Mouse (Mus musculus) intestine, postnatal 0 days (tissue): Measurements from ENCODE around the gene Ice1. TPM values are rescaled to one million over a fixed set of nuclear protein-coding genes. Genes with fewer than 3 reads are reported as not detected.
A peak's percentile ranks its signal among the peaks of the same experiment; 100 is the strongest.

Source experiments
- ATAC-seq: fragments of 200-750 bp; cut with Nextera tagmentation; 2 replicates; pipeline ENCODE4 v1.8.0; 2017; ENCODE audit warnings: mild to moderate bottlenecking, moderate TSS enrichment, moderate library complexity
- H3K27ac ChIP-seq: fragments of 300-500 bp; sonication (generic); 2 replicates; pipeline ENCODE4 v1.5.1; 2014; ENCODE audit warnings: mild to moderate bottlenecking, low read depth, low read length, moderate library complexity
- H3K27me3 ChIP-seq: fragments of 300-500 bp; sonication (generic); replicated peaks from 2 replicates; pipeline ENCODE4 v1.6.1; 2014; ENCODE audit warnings: low read length, mixed read lengths; ENCODE audit not compliant: control insufficient read depth, insufficient read depth
- H3K36me3 ChIP-seq: fragments of 300-500 bp; sonication (generic); 2 replicates; pipeline ENCODE4 v1.6.1; 2014; ENCODE audit warnings: mild to moderate bottlenecking, moderate library complexity; ENCODE audit not compliant: control insufficient read depth, insufficient read depth
- H3K4me1 ChIP-seq: fragments of 300-500 bp; sonication (generic); replicated peaks from 2 replicates; pipeline ENCODE4 v1.6.1; 2014; ENCODE audit warnings: antibody characterized with exemption, low read length, mixed read lengths; ENCODE audit not compliant: control insufficient read depth, insufficient read depth
- H3K4me2 ChIP-seq: fragments of 300-500 bp; sonication (generic); replicated peaks from 2 replicates; pipeline ENCODE4 v1.6.1; 2014; ENCODE audit warnings: low read depth, mild to moderate bottlenecking, moderate library complexity
- H3K4me3 ChIP-seq: fragments of 300-500 bp; sonication (generic); 2 replicates; pipeline ENCODE4 v1.5.1; 2014; ENCODE audit warnings: low read depth, low read length
- H3K9ac ChIP-seq: fragments of 300-500 bp; sonication (generic); 2 replicates; pipeline ENCODE4 v1.6.1; 2014; ENCODE audit warnings: mild to moderate bottlenecking, low read depth, low read length
- H3K9me3 ChIP-seq: fragments of 300-500 bp; sonication (generic); 2 replicates; pipeline ENCODE4 v1.6.1; 2016; ENCODE audit warnings: mixed run types; ENCODE audit not compliant: control insufficient read depth
- CTCF ChIP-seq: sonication (generic); IDR thresholded peaks from 2 replicates; pipeline ENCODE4 v1.5.1; 2016; ENCODE audit warnings: low read depth, mild to moderate bottlenecking, control low read depth, antibody characterized with exemption, moderate library complexity
- WGBS: fragments of 180-500 bp; shearing (Covaris S2); extraction: QIAGEN DNeasy Blood & Tissue Kit; methylation state at CpG from one replicate; pipeline ENCODE4 v1.1.7; 2014; 5-methylcytosine and 5-hydroxymethylcytosine counted together
- polyA plus RNA-seq: library from polyadenylated mRNA; unstranded; fragments of >200 nt; fragmentation: Nextera tagmentation; extraction: Ambion mirVana; gene quantifications from 2 replicates; pipeline ENCODE4 v1.2.1, GENCODE M21; 2015

Gene Ice1
- polyA plus RNA-seq, 1 experiment from 2014 or later, result 5.8 TPM

DNA sequence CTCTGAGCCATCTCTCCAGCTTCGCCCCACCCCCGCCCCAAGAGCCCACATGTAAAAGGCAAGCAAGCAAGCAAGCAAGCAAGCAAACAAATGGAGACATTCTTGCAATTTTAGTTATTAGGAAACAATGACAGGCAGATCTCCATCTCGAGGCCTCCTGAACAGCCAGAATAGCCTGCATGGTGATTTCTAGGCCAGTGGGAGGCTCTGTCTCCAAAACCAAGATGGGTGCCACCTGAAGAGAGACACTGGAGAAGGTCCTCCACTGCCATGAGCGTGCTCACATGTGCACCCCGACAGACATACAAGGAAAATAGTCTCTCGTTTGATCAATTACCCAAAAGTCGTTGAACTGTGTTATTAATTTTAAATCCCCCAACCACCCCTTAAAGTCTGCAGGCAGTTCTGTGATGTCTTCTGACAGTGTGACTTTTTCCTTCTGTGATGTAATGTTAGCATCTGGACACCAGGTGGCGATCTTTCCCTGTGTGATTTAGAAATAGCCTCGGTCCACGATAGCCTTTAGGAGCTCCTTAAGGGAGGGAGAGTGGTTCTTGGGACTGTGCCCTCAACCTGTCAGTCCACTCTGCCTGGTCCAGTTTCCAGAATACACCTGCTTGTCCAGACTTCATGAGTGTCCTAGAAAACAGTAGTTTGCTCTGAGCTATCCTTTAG, 6.1 kb upstream of the Ice1 start:
- no peaks in the 10 kb centered on the region for H3K9me3 ChIP-seq
- no peak overlapping the region for H3K27ac ChIP-seq
- no peak overlapping the region for H3K9ac ChIP-seq
- peak; percentile 94 for TF ChIP-seq CTCF
- no peaks in the 10 kb centered on the region for H3K36me3 ChIP-seq
- ATAC-seq, result peak; percentile 43; the same call in 1 of the 2 replicates
- no peaks in the 10 kb centered on the region for H3K27me3 ChIP-seq
- H3K4me2 ChIP-seq, result no peak overlapping the region
- 22% methylated on average over 10 of the region's 10 CpGs for WGBS
- no peak overlapping the region for H3K4me3 ChIP-seq
- no peaks in the 10 kb centered on the region for H3K4me1 ChIP-seq

DNA sequence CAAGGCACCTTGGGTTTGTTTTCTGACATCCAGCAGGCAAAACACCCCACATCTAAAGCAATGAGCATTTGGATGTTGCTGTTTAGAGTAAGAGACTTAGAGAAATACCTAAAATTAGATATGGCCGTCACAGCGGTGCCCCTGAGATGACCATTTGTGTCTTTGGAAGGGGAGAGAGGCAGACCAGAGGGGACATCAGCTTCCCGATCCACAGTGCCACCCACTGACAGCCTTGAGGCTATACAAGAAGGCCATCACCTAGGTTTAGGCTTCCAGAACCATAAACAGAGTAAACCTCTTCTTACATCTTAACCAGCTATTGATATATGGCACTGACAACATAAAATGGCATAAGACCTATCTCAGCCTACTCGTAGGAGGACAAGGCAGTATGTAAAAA, 4.5 kb upstream of the Ice1 start:
- ATAC-seq, result no peak

DNA sequence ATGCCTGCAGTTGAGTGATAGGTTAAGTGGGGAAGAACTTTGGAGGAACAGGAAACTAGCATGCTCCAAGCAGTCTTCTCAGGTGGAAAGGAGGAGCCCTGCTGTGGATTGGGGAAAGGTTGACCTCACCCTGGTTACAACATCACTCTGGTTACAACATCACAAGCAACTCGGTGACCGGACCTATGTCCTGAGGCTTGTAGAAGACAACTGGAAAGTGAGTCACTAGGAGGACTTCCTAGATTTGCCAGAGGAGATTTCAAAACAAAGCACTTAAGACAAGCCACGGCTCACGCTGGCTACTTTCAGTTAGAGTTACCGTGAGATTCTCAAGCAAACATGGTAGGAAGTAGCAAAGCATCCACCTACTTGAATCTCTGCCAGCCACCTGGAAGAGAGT, 3.9 kb upstream of the Ice1 start:
- Histone ChIP-seq H3K27me3 (no peaks in the 10 kb centered on the region), H3K4me3 (no peak overlapping the region), H3K27ac (no peak overlapping the region), H3K4me1 (peaks cover 3% of the 10 kb centered on the region), H3K9ac (no peak overlapping the region), H3K36me3 (no peaks in the 10 kb centered on the region), H3K9me3 (no peaks in the 10 kb centered on the region), H3K4me2 (no peak overlapping the region)
- ATAC-seq, result no peak
- 52% methylated on average over 5 of the region's 5 CpGs for WGBS
- no peak for TF ChIP-seq CTCF

More for the DNA sequence above, 4.5 kb upstream of the Ice1 start:
- Histone ChIP-seq H3K9ac (no peak overlapping the region), H3K4me2 (no peak overlapping the region), H3K27ac (no peak overlapping the region), H3K4me3 (no peak overlapping the region), H3K27me3 (no peaks in the 10 kb centered on the region), H3K4me1 (no peaks in the 10 kb centered on the region), H3K9me3 (no peaks in the 10 kb centered on the region), H3K36me3 (no peaks in the 10 kb centered on the region)
- TF ChIP-seq CTCF, result peak; percentile 12; the same call in 1 of the 2 replicates
- WGBS, result 71% methylated on average over 4 of the region's 4 CpGs

DNA sequence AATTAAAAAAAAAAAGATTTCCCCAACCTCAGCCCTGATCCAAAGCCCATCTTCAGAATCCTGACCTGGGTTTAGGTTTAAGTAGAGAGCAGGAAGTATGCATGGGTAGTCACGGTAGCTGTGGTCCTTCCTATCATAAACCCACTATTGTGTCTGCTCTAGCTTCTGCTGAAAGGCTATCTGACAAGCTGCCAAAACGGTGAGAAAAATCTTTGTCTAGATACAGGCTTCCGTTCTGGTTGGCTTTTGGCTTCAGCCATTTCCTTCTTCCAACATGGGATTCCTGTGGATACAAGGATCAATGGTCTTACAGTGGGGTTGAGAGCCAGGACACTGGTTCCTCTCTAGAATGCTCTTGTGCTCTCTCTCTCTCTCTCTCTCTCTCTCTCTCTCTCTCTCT, 2.2 kb upstream of the Ice1 start:
- Histone ChIP-seq H3K9ac (no peak overlapping the region), H3K4me3 (no peak overlapping the region), H3K4me2 (no peak overlapping the region), H3K27me3 (no peaks in the 10 kb centered on the region), H3K9me3 (no peaks in the 10 kb centered on the region), H3K36me3 (no peaks in the 10 kb centered on the region), H3K27ac (no peak overlapping the region), H3K4me1 (peaks cover 3% of the 10 kb centered on the region)
- no peak for TF ChIP-seq CTCF
- WGBS, result 74% methylated on average over 3 of the region's 3 CpGs
- ATAC-seq, result no peak

DNA sequence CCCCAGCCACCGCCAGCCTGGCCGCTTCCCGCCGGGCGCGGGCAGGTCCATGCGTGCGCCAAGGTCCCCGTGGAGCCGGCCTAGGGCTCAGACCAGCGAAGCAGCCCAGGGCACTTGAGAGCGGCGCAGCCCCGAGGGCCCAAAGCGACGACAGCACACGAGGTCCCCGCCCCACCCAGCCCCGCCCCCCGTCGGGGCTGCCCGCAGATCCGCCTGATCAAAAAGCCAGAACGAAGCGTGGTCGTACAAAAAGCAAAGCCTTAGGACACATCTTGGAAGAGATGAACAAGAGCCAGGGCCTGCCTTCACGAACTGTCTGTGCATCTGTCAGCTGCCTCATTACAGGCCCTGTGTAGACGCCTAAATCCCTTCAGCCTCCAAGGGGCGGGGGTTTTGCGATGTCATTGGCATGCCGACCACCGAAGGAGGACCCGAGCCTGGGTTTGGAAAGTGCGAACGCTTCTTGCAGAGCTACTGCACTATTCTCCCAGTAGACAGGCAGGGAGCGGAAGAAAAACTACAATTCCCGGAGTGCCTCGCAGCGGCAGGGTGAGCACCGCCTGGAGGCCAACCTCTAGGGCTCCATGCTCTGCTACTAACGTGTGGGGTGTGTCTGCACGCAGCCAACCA, 343 bp upstream of the Ice1 start:
- peak; percentile 96 for ATAC-seq
- H3K9me3 ChIP-seq, result no peaks in the 10 kb centered on the region
- TF ChIP-seq CTCF, result peak; percentile 81
- peak overlapping the region; percentile 94 for H3K27ac ChIP-seq
- H3K4me1 ChIP-seq, result peaks cover 3% of the 10 kb centered on the region
- H3K4me2 ChIP-seq, result peak overlapping the region; percentile 65
- H3K27me3 ChIP-seq, result no peaks in the 10 kb centered on the region
- H3K36me3 ChIP-seq, result no peaks in the 10 kb centered on the region
- WGBS, result under 1% methylated on average over 42 of the region's 42 CpGs
- H3K9ac ChIP-seq, result peak overlapping the region; percentile 82
- H3K4me3 ChIP-seq, result peak overlapping the region; percentile 92

DNA sequence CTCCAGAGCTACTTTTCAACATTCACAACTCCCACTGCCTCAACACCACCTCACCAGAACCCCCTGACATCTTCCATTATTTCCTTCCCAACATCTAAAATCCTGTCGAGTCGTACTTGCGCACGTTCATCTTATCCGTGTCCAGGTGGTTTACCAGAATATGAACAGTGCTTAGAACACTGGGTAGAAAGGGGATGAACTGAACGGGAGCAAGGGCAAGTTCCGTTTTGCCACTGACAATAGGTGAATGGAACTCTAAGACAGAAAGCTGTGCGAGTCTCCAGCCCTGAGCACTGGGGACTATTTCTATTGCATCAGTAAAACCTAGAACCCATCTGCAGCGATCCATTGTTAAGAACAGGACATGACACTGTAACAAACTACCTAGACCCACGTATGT, 728 bp downstream of the Ice1 start:
- Histone ChIP-seq H3K27ac (no peak overlapping the region), H3K9ac (peak overlapping the region; percentile 82), H3K27me3 (no peaks in the 10 kb centered on the region), H3K9me3 (no peaks in the 10 kb centered on the region), H3K4me1 (peaks cover 3% of the 10 kb centered on the region), H3K36me3 (no peaks in the 10 kb centered on the region), H3K4me3 (peak overlapping the region; percentile 92), H3K4me2 (peak overlapping the region; percentile 65)
- no peak for ATAC-seq
- WGBS, result 16% methylated on average over 10 of the region's 10 CpGs
- no peak for TF ChIP-seq CTCF
